Mouse (Mus musculus) cerebellum, postnatal 14 days (tissue): Measurements from ENCODE around the gene Prkab2.

Experiments
- DNase-seq, 2 experiments: peaks; one replicate each; pipeline ENCODE4 v3.0.0; 2021; ENCODE audit warnings: mixed read lengths in 2 of 2

Gene Prkab2

GRCm38 (mm10) chr3:97651604-97652003 lies 6.4 kb upstream of the Prkab2 start:
- no peak for DNase-seq

- no peak for DNase-seq
Measured at GRCm38 (mm10) chr3:97653781-97654180, 4.2 kb upstream of the Prkab2 start.

- DNase-seq = peak; percentile 26 to 58
Measured at GRCm38 (mm10) chr3:97654901-97655300, 3.1 kb upstream of the Prkab2 start.

GRCm38 (mm10) chr3:97658426-97659193 lies 617 bp downstream of the Prkab2 start:
- DNase-seq = no peak

- DNase-seq = no peak
Measured at GRCm38 (mm10) chr3:97659746-97660145, 1.8 kb downstream of the Prkab2 start.

- DNase-seq = no peak
Measured at GRCm38 (mm10) chr3:97661206-97661605, 3.2 kb downstream of the Prkab2 start.

- DNase-seq = no peak
Measured at GRCm38 (mm10) chr3:97665525-97665924, 7.5 kb downstream of the Prkab2 start.

GRCm38 (mm10) chr3:97666154-97666553 lies 8.2 kb downstream of the Prkab2 start:
- no peak for DNase-seq

- no peak for DNase-seq
Measured at GRCm38 (mm10) chr3:97667093-97667675, 9.2 kb downstream of the Prkab2 start.

GRCm38 (mm10) chr3:97674644-97675110 lies 16.7 kb downstream of the Prkab2 start, which contains the start of gene Gm17651:
Gene Gm17651 (minus strand): TSS chr3:97674694.
- DNase-seq = no peak

GRCm38 (mm10) chr3:97676126-97676525 lies 18.1 kb downstream of the Prkab2 start:
- DNase-seq = no peak

GRCm38 (mm10) chr3:97678416-97678815 lies 20.4 kb downstream of the Prkab2 start:
- no peak for DNase-seq

- DNase-seq = peak; percentile 81 to 84
Measured at GRCm38 (mm10) chr3:97680631-97681320, 22.8 kb downstream of the Prkab2 start.

GRCm38 (mm10) chr3:97681321-97682158 lies 23.5 kb downstream of the Prkab2 start:
- DNase-seq = peak; percentile 70 to 71

GRCm38 (mm10) chr3:97682159-97682502 lies 24.1 kb downstream of the Prkab2 start:
- no peak for DNase-seq

GRCm38 (mm10) chr3:97682576-97682975 lies 24.6 kb downstream of the Prkab2 start:
- no peak for DNase-seq

- no peak for DNase-seq
Measured at GRCm38 (mm10) chr3:97683560-97684195, 25.7 kb downstream of the Prkab2 start.

GRCm38 (mm10) chr3:97686372-97687117 lies 28.6 kb downstream of the Prkab2 start:
- no peak for DNase-seq

GRCm38 (mm10) chr3:97689289-97689688 lies 31.3 kb downstream of the Prkab2 start:
- no peak for DNase-seq

GRCm38 (mm10) chr3:97690590-97690989 lies 32.6 kb downstream of the Prkab2 start:
- no peak for DNase-seq

GRCm38 (mm10) chr3:97691443-97692017 lies 33.5 kb downstream of the Prkab2 start:
- peak; percentile 19 to 23 for DNase-seq
